Mouse (Mus musculus) thymus, adult 2 months (tissue): ENCODE results near the gene Gm14190.

Experiments
- CTCF ChIP-seq: fragments of 200-500 bp; IDR thresholded peaks from 2 replicates; pipeline ENCODE4 v1.5.1; 2012; ENCODE audit warnings: mild to moderate bottlenecking, control low read depth, low read length, moderate library complexity, borderline replicate concordance; ENCODE audit not compliant: control insufficient read depth, poor library complexity, insufficient read depth; ENCODE audit errors: extremely low read depth
- POLR2A ChIP-seq: fragments of 200-500 bp; IDR thresholded peaks from 2 replicates; pipeline ENCODE4 v1.6.1; 2012; ENCODE audit warnings: mild to moderate bottlenecking, low read length, control low read depth, moderate library complexity; ENCODE audit not compliant: control insufficient read depth, poor library complexity, insufficient read depth; ENCODE audit errors: extremely low read depth

DNA sequence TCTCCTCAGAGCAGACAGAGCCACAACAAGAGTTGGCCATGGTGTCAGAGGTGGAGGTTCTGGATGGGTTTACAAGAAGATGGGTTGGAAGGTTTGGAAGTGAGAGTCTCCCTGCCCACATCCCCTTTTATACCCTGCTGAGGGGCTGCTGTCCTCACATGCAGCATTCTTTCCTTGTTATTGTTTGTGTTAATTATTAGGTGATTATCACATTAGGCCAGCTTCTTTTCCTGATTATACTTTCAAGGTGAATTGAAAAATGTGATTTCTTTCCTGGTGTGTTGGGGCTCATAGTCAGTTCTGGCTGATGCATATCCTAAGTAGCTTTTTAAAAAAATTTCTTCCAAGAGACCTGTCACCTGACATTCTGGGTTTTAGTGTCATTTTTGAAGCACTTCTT lies 24.7 kb downstream of the Gm14190 start, which contains the start of gene Krtap4-6:
- TF ChIP-seq POLR2A = no peak
- no peak for TF ChIP-seq CTCF
